Mouse (Mus musculus) forebrain, embryonic 12.5 days (tissue): ENCODE measurements around the gene Gm20388. TPM values are rescaled to one million over a fixed set of nuclear protein-coding genes. Genes with fewer than 3 reads are reported as not detected.

Source experiments
- ATAC-seq: fragments of 200-750 bp; cut with Nextera tagmentation; 2 replicates; pipeline ENCODE4 v1.8.0; 2017; ENCODE audit warnings: moderate TSS enrichment; ENCODE audit not compliant: low FRiP score
- H3K27ac ChIP-seq: fragments of 300-500 bp; sonication (generic); 2 replicates; pipeline ENCODE4 v1.5.1; 2016; ENCODE audit warnings: mild to moderate bottlenecking
- H3K27me3 ChIP-seq: fragments of 300-500 bp; sonication (generic); 2 replicates; pipeline ENCODE4 v1.6.1; 2016; ENCODE audit warnings: mild to moderate bottlenecking
- H3K36me3 ChIP-seq: fragments of 300-500 bp; sonication (generic); replicated peaks from 2 replicates; pipeline ENCODE4 v1.6.1; 2016; ENCODE audit warnings: mild to moderate bottlenecking
- H3K4me1 ChIP-seq: fragments of 300-500 bp; sonication (generic); 2 replicates; pipeline ENCODE4 v1.6.1; 2016
- H3K4me2 ChIP-seq: fragments of 300-500 bp; sonication (generic); 2 replicates; pipeline ENCODE4 v1.6.1; 2016; ENCODE audit warnings: mild to moderate bottlenecking, moderate library complexity
- H3K4me3 ChIP-seq: fragments of 300-500 bp; sonication (generic); replicated peaks from 2 replicates; pipeline ENCODE4 v1.5.1; 2016; ENCODE audit warnings: mild to moderate bottlenecking
- H3K9ac ChIP-seq: fragments of 300-500 bp; sonication (generic); 2 replicates; pipeline ENCODE4 v1.6.1; 2016; ENCODE audit warnings: mild to moderate bottlenecking
- H3K9me3 ChIP-seq: fragments of 300-500 bp; sonication (generic); 2 replicates; pipeline ENCODE4 v1.6.1; 2016
- whole genome bisulfite sequencing: fragments of 180-500 bp; shearing (Covaris S2); methylation state at CpG from one replicate; pipeline ENCODE4 v1.1.7; 2016; 5-methylcytosine and 5-hydroxymethylcytosine counted together
- polyA plus RNA-seq: library from polyadenylated mRNA; unstranded; fragments of >200 nt; fragmentation: Nextera tagmentation; extraction: Ambion mirVana; gene quantifications from 2 replicates; pipeline ENCODE4 v1.2.1, GENCODE M21; 2016

Gm20388 gene
- polyA plus RNA-seq, 1 experiment from 2014 or later = not detected

DNA sequence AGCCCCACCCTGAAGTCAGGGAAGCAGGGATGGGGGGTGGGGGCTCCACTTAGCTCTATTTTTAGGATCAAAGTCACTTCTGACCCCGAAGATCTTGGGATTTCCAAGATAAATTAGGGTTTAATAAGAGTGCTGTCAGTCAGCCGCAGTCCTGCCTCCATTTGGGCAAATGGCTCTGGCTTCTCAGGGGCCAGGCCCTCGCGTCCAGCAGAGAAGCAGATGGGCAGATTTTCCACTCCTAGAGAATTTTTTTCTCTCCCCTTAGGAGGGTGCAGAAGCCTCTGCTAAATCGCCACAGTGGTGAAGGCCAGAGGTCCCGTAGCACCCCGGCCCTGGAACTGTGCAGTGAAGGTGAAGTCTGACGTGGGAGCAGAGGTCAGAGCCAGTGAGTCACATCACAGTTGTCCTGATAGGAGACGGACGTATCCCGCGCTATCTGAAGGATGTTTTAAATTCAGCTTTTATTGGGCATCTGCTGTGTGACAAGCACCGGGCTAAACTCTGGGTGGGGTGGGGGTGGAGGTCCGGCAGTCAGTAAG lies 1345.2 kb downstream of the Gm20388 start:
- Histone ChIP-seq H3K4me2 (no peak overlapping the region), H3K27ac (no peak overlapping the region), H3K9ac (no peak overlapping the region), H3K9me3 (no peaks in the 10 kb centered on the region), H3K4me1 (peaks cover 13% of the 10 kb centered on the region), H3K36me3 (no peaks in the 10 kb centered on the region), H3K27me3 (peaks cover 28% of the 10 kb centered on the region; the same call in 1 of the 2 replicates), H3K4me3 (no peak overlapping the region)
- 65% methylated on average over 14 of the region's 14 CpGs for WGBS
- no peak for ATAC-seq

DNA sequence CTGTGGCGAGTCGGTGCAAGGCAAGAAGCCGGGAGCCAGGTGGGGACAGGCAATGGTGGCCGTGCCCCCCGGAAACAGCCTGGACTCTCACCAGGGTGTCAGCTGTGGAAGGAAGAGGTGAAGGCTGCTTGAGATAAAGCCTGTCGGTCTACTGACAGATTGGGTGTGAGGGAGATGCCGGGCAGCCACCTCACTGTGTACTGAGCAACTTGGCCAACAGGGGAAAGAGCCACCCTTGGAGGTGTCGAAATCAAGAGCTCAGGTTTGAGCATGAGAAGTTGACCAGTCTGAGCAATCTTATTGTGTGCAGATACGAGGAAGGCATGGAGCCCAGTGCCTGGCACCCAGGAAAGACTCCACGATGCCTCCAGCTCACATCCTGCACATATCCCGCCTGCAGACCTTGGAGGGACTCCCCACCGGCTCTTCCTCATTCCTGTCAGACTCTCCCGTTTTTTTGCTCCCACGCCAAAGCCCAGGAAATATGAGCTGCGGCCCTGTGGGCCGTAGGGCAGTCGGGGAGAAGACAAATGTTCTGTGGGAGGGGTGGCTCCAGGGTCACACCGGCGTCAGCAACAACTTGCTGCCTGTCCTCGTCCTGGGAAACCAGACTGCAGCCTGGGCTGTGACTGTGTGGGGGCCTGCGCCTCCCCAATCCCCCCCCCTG lies 1347.6 kb downstream of the Gm20388 start:
- peaks cover 5% of the 10 kb centered on the region for H3K4me1 ChIP-seq
- H3K4me2 ChIP-seq = no peak overlapping the region
- H3K27ac ChIP-seq = no peak overlapping the region
- H3K9me3 ChIP-seq = no peaks in the 10 kb centered on the region
- 71% methylated on average over 21 of the region's 21 CpGs for WGBS
- peaks cover 16% of the 10 kb centered on the region; the same call in 1 of the 2 replicates for H3K27me3 ChIP-seq
- H3K4me3 ChIP-seq = no peak overlapping the region
- H3K36me3 ChIP-seq = no peaks in the 10 kb centered on the region
- ATAC-seq = no peak
- no peak overlapping the region for H3K9ac ChIP-seq

DNA sequence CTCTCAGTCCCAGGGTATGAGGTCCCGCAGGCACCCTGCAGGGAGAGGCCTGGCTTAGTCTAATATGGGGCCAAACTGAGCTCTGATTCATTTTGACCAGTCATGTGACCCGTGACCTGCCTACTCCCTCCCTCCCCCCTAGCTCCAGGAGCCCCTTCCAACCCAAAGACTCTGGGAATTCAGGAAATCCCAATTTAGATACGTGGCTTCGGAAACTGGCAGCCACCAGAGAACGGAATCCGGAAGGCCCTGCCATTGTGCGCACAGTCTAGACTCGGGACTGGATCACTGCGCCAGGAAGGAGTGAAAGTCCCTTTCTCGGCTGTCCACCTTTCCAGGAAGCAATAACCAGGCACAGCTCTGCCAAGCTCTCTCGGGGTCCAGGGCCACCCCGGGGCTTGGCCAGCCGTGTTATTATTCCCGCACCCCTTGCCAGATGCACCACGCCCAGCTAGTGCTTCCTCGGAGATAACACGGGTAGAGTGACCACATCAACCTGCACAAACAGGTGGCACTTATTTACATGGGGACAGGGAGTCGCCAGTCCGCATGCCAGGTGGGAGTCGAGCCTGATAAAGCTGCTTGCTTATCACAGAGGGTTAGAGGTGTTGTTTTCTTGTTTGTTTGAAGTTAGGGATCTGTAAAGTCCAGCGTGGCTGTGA lies 1352.2 kb downstream of the Gm20388 start:
- 83% methylated on average over 21 of the region's 21 CpGs for WGBS
- no peak overlapping the region for H3K4me3 ChIP-seq
- peaks cover 5% of the 10 kb centered on the region for H3K4me1 ChIP-seq
- no peaks in the 10 kb centered on the region for H3K36me3 ChIP-seq
- H3K4me2 ChIP-seq = no peak overlapping the region
- no peak for ATAC-seq
- no peak overlapping the region for H3K27ac ChIP-seq
- no peak overlapping the region for H3K9ac ChIP-seq
- H3K27me3 ChIP-seq = peaks cover 9% of the 10 kb centered on the region; the same call in 1 of the 2 replicates
- H3K9me3 ChIP-seq = no peaks in the 10 kb centered on the region

DNA sequence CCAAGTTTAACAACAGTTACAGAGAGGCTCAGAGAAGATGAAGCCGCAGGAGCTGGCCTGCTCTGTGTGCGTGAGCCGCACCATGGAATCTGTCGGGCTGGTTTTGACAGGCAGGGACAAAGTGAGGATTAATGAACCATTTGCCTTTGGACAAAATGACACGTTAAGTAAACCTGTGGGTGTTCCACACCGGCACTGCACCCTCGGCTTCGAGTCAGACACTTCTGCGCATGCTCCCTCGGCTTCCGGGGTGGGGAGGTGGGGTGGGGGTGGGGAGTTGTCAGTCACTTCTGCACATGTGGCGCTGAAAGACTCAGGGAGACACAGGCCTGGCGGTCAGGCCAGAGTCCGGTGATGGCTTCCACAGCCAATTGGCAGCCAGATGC lies 1352.7 kb downstream of the Gm20388 start:
- Histone ChIP-seq H3K27me3 (peaks cover 8% of the 10 kb centered on the region; the same call in 1 of the 2 replicates), H3K9ac (no peak overlapping the region), H3K4me1 (peaks cover 4% of the 10 kb centered on the region), H3K9me3 (no peaks in the 10 kb centered on the region), H3K4me2 (no peak overlapping the region), H3K36me3 (no peaks in the 10 kb centered on the region), H3K27ac (no peak overlapping the region), H3K4me3 (no peak overlapping the region)
- WGBS = 60% methylated on average over 14 of the region's 14 CpGs
- no peak for ATAC-seq

DNA sequence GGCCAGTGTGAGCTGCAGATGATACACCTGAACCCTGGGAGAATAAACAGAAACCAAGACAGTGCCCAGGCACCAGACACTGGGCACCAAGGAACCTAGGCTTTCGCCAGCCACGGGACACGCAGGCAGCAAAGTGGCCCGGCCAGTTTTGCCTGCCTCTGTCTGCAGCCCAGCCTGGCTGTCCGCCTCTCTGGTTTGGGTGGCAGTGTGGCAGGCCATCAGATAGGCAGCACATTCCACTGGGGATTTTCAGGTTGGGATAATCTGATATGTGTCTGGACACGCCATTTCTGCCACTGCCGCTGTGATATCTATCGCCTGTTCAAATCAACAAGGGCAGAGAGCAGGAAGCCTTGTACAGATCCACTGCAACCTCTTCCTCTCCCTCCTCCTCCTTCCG lies 1353.6 kb downstream of the Gm20388 start:
- Histone ChIP-seq H3K9me3 (no peaks in the 10 kb centered on the region), H3K27ac (no peak overlapping the region), H3K4me1 (no peaks in the 10 kb centered on the region; the same call in 1 of the 2 replicates), H3K4me2 (no peak overlapping the region), H3K27me3 (peaks cover 4% of the 10 kb centered on the region; the same call in 1 of the 2 replicates), H3K4me3 (no peak overlapping the region), H3K9ac (no peak overlapping the region), H3K36me3 (no peaks in the 10 kb centered on the region)
- WGBS = 81% methylated on average over 9 of the region's 9 CpGs
- ATAC-seq = no peak

DNA sequence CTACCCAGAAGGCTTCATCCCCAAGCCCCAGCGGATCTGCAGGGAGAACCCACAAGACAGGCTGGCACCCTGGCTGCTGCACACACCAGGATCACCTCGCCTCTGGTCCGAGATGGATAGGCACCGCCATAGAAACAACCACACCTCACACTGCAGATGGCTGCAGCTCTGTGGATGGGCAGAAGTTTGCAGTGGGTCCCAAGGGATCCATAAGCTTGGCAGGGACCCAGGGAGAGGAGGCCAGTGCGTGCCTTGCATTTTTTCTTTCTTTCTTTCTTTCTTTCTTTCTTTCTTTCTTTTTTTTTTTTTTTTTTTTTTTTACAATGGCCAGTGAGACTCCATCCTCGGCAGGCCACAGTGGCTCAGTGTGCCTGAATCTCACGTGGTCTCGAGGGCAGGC lies 1360.9 kb downstream of the Gm20388 start:
- 74% methylated on average over 8 of the region's 8 CpGs for WGBS
- Histone ChIP-seq H3K4me1 (peaks cover 11% of the 10 kb centered on the region), H3K27ac (no peak overlapping the region), H3K9ac (no peak overlapping the region), H3K4me2 (no peak overlapping the region), H3K36me3 (no peaks in the 10 kb centered on the region), H3K4me3 (no peak overlapping the region), H3K27me3 (no peaks in the 10 kb centered on the region), H3K9me3 (no peaks in the 10 kb centered on the region)
- ATAC-seq = no peak

DNA sequence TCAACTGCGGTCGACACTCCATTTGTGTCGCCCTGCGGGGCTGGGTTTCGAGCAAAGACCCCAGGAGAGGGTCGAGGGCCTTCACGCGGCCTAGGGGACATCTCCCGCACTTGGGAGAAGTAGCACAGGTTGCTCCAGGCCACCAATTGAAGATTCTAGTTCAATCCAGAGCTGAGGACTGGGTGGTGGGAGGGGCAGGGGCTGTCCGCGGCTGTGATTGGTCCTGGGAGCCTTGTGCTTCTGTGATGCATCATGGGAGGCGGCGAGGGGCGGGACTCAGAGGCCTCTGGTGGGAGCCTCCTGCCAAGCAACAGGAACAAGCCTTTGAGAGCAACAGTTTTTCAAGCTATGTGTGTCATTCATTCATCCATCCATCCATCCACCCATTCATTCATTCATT lies 1362.6 kb downstream of the Gm20388 start:
- H3K4me1 ChIP-seq = peaks cover 11% of the 10 kb centered on the region
- no peak overlapping the region for H3K4me3 ChIP-seq
- 63% methylated on average over 14 of the region's 14 CpGs for WGBS
- H3K27me3 ChIP-seq = no peaks in the 10 kb centered on the region
- no peaks in the 10 kb centered on the region for H3K9me3 ChIP-seq
- no peaks in the 10 kb centered on the region for H3K36me3 ChIP-seq
- peak; percentile 70; the same call in 1 of the 2 replicates for ATAC-seq
- peak overlapping the region; percentile 13; the same call in 1 of the 2 replicates for H3K4me2 ChIP-seq
- no peak overlapping the region for H3K27ac ChIP-seq
- H3K9ac ChIP-seq = no peak overlapping the region

DNA sequence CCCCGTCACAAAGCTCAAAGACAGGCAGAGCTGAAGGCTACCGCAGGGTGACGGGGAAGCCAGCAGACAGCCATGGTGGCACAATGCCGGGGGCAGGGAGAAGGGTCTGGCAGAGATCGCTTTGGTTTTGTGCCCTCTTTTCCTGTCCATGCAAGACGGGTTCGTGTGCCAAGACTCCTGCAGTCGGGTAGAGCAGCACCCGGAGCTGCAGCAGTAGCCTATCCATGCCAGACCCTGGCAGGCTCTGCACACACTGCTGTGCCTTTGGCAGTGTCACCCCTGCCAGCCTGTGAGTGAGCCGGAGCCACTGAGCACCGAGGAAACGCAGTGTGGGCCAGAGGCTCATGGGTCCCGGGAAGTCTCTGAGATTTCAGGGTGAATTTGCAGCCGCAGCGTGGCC lies 1363.0 kb downstream of the Gm20388 start:
- Histone ChIP-seq H3K36me3 (no peaks in the 10 kb centered on the region), H3K27ac (no peak overlapping the region), H3K9me3 (no peaks in the 10 kb centered on the region), H3K27me3 (no peaks in the 10 kb centered on the region), H3K4me1 (peaks cover 11% of the 10 kb centered on the region), H3K4me3 (no peak overlapping the region), H3K4me2 (no peak overlapping the region), H3K9ac (no peak overlapping the region)
- 84% methylated on average over 15 of the region's 15 CpGs for WGBS
- ATAC-seq = no peak

DNA sequence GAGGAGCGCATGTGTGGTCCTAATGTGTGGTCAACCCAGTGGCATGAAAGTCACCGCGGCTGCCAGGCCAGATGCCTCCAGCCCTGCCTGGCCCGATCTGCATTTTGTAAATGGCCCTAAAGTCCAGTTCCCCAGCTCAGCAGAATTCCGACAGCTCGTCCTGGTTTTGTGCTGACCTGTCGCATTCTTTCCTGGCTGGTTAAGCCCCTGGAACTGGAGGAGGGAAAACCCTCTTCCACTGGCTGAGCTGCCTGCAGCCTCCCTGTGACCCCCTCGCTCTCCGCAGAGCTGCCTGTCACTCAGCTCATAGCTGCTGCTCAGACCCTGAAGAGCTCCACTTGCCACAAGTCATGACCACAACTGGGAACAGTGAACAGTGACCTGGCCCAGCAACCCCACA lies 1369.8 kb downstream of the Gm20388 start:
- H3K9ac ChIP-seq = no peak overlapping the region
- H3K4me2 ChIP-seq = no peak overlapping the region
- H3K27ac ChIP-seq = no peak overlapping the region
- H3K27me3 ChIP-seq = no peaks in the 10 kb centered on the region; the same call in 1 of the 2 replicates
- peaks cover 11% of the 10 kb centered on the region; the same call in 1 of the 2 replicates for H3K4me1 ChIP-seq
- no peaks in the 10 kb centered on the region for H3K36me3 ChIP-seq
- 49% methylated on average over 9 of the region's 9 CpGs for WGBS
- no peaks in the 10 kb centered on the region for H3K9me3 ChIP-seq
- no peak for ATAC-seq
- no peak overlapping the region for H3K4me3 ChIP-seq

DNA sequence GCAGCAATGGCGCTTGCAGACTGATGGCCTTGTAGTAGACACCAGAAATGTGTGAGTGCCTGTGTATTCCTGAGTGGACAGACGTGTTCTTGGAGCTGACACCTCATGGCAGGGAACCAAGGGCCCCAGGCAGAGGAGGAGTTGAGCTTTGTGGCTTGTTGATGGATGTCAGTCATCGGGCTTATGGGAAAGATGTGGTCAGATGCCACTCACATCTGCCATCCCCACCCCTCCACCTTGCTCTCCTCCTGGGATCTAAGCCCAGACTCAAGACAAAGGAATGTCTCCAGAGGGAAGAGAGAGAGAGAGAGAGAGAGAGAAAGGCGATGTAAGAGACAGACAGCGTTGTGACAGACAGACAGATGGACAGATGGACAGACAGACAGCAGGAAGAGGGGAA lies 1378.7 kb downstream of the Gm20388 start:
- H3K4me1 ChIP-seq = peaks cover 23% of the 10 kb centered on the region
- H3K9me3 ChIP-seq = no peaks in the 10 kb centered on the region
- H3K36me3 ChIP-seq = no peaks in the 10 kb centered on the region
- 78% methylated on average over 5 of the region's 5 CpGs for WGBS
- ATAC-seq = no peak
- no peak overlapping the region for H3K4me2 ChIP-seq
- H3K27ac ChIP-seq = no peak overlapping the region
- no peaks in the 10 kb centered on the region; the same call in 1 of the 2 replicates for H3K27me3 ChIP-seq
- H3K9ac ChIP-seq = no peak overlapping the region
- no peak overlapping the region for H3K4me3 ChIP-seq

DNA sequence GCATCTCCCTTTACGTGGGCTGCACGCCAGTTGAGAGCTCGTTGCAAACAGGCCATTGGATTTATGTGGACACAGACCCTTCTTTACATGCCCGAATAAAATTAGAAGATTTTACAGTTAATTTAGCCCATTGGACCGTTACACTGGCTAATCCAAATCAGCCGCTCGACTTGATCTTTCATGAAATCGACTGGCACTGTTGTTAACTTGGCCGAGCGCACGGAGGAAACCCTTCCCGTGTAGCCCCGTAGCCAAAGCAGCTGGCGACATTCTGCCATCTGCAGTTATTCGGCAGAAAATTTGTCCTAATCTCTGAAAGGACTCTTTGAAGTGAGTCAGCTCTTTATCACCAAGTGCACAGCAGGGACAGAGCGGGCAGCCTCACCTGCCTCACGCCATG lies 1379.9 kb downstream of the Gm20388 start:
- WGBS = 65% methylated on average over 17 of the region's 17 CpGs
- no peak for ATAC-seq
- peaks cover 31% of the 10 kb centered on the region for H3K4me1 ChIP-seq

DNA sequence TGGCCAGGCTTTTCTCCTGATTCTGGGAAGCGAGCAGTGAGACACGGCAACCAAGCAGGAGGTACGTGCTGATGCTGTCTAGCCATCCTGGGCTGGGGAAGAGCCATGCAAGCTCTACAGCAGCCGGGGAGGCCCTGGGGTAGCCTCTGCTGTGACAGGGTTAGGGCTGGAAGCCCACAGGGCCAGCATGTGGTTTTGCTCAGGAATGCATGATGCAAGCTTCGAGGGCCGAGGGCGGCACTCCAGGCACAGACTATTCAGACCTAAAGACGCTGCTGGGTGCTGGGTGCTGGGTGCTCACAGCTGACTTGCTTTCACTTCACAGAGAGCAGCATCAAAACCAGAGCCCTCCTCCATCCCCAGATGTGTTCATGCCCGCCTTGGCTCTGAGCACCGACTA lies 1382.8 kb downstream of the Gm20388 start:
- Histone ChIP-seq H3K4me3 (no peak overlapping the region), H3K4me1 (peaks cover 37% of the 10 kb centered on the region), H3K4me2 (no peak overlapping the region), H3K27ac (no peak overlapping the region), H3K9me3 (no peaks in the 10 kb centered on the region), H3K27me3 (peaks cover 5% of the 10 kb centered on the region; the same call in 1 of the 2 replicates), H3K9ac (no peak overlapping the region), H3K36me3 (no peaks in the 10 kb centered on the region)
- WGBS = 89% methylated on average over 10 of the region's 10 CpGs
- no peak for ATAC-seq

More for the DNA sequence above, 1379.9 kb downstream of the Gm20388 start:
- Histone ChIP-seq H3K36me3 (no peaks in the 10 kb centered on the region), H3K27ac (no peak overlapping the region), H3K9me3 (no peaks in the 10 kb centered on the region), H3K4me2 (no peak overlapping the region), H3K9ac (no peak overlapping the region), H3K27me3 (no peaks in the 10 kb centered on the region; the same call in 1 of the 2 replicates), H3K4me3 (no peak overlapping the region)
